Mouse (Mus musculus): ENCODE data around the gene Pcyt1a.

GRCm38 (mm10) chr16:32434691-32435090, 4.0 kb downstream of the Pcyt1a start:
- TF ChIP-seq E2F4 (IDR thresholded peaks at IDR 0.05; ENCODE audit: insufficient read depth) (no peak), REST (IDR thresholded peaks at IDR 0.05; ENCODE audit: insufficient read depth, insufficient read length) (no peak), POLR2A (IDR thresholded peaks at IDR 0.05; ENCODE audit: insufficient read length, low read depth) (no peak), TCF12 (IDR thresholded peaks at IDR 0.05; ENCODE audit: insufficient read depth, poor library complexity, severe bottlenecking) (no peak), MAX (IDR thresholded peaks at IDR 0.05; ENCODE audit: low read depth) (no peak), MYOG (IDR thresholded peaks at IDR 0.05; ENCODE audit: control insufficient read depth in 1 of 3, insufficient read depth in 1 of 3, insufficient read length in 2 of 3, low read depth in 2 of 3) (no peak), POLR2AphosphoS2 (IDR thresholded peaks at IDR 0.05; ENCODE audit: insufficient read length, low read depth) (no peak), USF1 (IDR thresholded peaks at IDR 0.05; ENCODE audit: low read depth) (no peak), SRF (IDR thresholded peaks at IDR 0.05; ENCODE audit: control insufficient read depth, insufficient read length, low read depth) (no peak), MYOD1 (IDR thresholded peaks at IDR 0.05; ENCODE audit: control insufficient read depth in 1 of 3, insufficient read length in 2 of 3, low read depth in 2 of 3) (no peak), CEBPB (IDR thresholded peaks at IDR 0.05; ENCODE audit: insufficient read depth, poor library complexity, severe bottlenecking) (no peak)
